Mouse (Mus musculus) layer of hippocampus, adult 6 months (tissue): ENCODE data around the gene Slc16a5. TPM values are rescaled to one million over a fixed set of nuclear protein-coding genes. Genes with fewer than 3 reads are reported as not detected.

Experiments used
- long read RNA-seq, 2 experiments: library from polyadenylated mRNA; unstranded; transcript quantifications; one replicate each; pipeline ENCODE4 v2.0.0; 2019 to 2020
- microRNA-seq: library from miRNA; unstranded; fragments of <30 nt; microRNA quantifications from one replicate; pipeline ENCODE4 v1.2.0, GENCODE M21; 2020
- polyA plus RNA-seq: library from polyadenylated mRNA; unstranded; fragments of <200 nt; fragmentation: Nextera tagmentation; gene quantifications from 2 replicates; pipeline ENCODE4 v1.2.3, GENCODE M21; 2021

Slc16a5 gene
- 0.09 and 0.11 TPM in 2 replicates for polyA plus RNA-seq
- long read RNA-seq, experiment 1 = 0 reads
- long read RNA-seq, experiment 2 = 0 reads

DNA sequence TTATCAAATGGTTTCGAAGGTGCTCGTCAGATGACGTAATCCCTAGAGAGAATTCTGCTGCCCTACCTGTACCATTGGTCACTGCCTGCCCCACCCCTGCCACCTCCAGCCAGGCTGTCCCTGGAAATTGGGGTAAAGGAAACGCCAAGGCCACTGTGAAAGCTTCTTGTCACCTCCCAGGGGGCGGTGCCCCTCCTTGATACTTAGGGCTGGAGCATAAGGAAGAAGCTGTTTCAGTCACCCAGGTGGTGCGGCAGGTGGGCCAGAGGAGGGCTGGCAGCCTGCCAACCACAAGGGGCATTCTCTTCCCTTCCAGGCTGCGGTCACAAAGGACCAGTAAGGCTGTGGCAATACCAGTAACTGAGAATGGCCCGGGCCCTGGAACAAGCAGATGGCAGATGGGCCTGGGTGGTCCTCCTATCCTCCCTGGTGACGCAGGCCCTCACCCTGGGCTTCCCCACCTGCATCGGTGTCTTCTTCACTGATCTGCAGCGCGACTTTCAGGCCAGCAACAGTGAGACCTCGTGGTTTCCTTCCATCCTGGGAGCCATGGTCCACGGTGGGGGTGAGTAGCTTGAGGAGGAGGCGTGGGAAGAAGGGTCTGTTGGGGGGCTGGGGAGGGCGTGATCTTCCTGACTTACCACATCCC, at the start of gene Slc16a5:
Gene Slc16a5 (plus strand): TSS at position 232 of the 649 bp plus-strand sequence.

GRCm38 (mm10) chr11:115419531-115420237, 42.6 kb upstream of the Slc16a5 start, which contains the start of the genes Atp5h and Kctd2:
Atp5h (minus strand) TSS chr11:115419962.
Kctd2 (plus strand) TSS chr11:115420128.

DNA sequence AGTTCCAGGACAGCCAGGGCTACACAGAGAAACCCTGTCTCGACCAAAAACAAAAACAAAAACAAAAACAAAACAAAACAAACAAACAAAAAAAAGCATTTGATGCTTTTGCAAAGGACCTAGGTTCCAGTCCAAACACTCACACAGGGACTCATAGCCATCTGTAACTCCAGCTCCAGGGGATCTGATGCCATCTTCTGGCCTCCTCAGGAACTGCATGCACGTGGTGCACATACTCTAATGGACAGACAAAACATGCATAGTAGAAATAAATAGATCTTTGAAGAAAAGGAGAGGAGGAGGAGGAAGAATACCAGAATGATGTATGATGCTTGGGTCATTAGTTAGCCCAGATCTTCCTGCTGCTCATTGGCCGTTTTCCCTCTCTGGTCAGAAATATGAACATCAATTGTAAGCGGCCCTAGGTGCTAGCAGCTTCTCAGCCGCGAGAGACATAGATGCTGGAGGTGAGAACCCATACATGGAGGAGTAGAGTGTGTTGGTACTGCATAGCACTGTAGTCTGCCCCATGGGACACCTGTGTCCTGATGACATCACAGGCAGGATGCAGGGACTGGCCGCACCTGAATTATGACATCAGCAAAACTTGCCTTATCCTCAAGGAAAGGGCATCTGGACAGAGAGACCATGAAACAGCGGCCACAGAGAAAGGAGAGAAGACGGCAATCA, 22.2 kb upstream of the Slc16a5 start, which contains the start of gene Trim80:
Gene Trim80 (plus strand): TSS at position 640 of the 690 bp plus-strand sequence.

DNA sequence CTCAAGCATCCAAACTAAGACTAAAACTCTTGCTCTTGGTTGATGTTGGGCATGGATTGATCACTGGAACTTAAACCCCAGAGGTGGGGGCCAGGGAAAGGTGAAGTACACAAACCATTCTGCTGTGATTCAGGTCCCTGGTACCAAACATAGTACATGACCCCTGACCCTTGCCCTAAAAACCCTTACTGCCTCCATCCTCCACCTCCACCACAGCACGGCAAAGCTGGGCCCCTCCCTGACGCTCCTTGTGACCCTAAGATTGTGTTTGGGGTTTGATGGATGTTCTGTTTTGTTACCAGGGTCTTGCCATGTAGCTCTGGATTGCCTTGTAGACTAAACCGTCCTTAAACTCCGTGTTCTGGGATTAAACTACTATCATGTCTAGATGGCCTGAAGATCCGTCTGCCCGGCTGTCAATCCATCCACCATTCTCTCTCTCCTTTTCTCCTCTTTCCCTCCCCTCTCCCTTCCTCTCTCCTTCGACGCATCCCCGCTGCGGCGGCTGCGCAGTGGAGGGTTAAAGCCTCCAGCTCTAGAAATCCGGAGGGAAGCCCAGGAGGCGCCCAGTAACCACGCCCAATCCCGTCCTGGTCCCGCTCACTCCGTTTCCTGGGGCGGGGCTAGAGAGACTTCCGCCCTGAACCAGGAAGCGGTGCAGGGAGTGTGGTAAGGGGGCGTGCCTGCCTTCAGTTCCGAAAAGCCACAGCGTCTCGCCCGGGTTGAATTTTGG, 12.9 kb downstream of the Slc16a5 start, which contains the start of gene Armc7:
Gene Armc7 (plus strand): TSS at position 643 of the 733 bp plus-strand sequence.

GRCm38 (mm10) chr11:115491356-115492083, 29.2 kb downstream of the Slc16a5 start, which contains the start of gene Nt5c:
Nt5c (minus strand) TSS chr11:115491862.

GRCm38 (mm10) chr11:115514238-115514663, 52.0 kb downstream of the Slc16a5 start, which contains the start of gene Jpt1:
Jpt1 (minus strand) TSS chr11:115514387.

Small RNA genes lying within 50 kb of the gene (microRNA-seq; reads per million reads assigned to microRNA genes)
- not detected for gene Mir3968

Other genes starting within 250 kb of the Slc16a5 start
- 3.3 and 5.2 TPM in 2 replicates for gene Grin2c, start 195.2 kb upstream of the Slc16a5 start, polyA plus RNA-seq
- gene Fdxr, start 185.4 kb upstream of the Slc16a5 start, polyA plus RNA-seq = 8.5 and 10.7 TPM in 2 replicates
- 1.7 and 1.9 TPM in 2 replicates for gene Fads6, start 164.8 kb upstream of the Slc16a5 start, polyA plus RNA-seq
- gene Otop2, start 155.3 kb upstream of the Slc16a5 start, polyA plus RNA-seq = 0.29 and 0.97 TPM in 2 replicates
- 0.41 and 0.46 TPM in 2 replicates for gene Ush1g, start 140.4 kb upstream of the Slc16a5 start, polyA plus RNA-seq
- 0.08 and 0.11 TPM in 2 replicates for gene Otop3, start 127.7 kb upstream of the Slc16a5 start, polyA plus RNA-seq
- gene Hid1, start 94.7 kb upstream of the Slc16a5 start, polyA plus RNA-seq = 61.2 and 65.4 TPM in 2 replicates
- gene Cdr2l, start 80.6 kb upstream of the Slc16a5 start, polyA plus RNA-seq = 5.2 and 6.9 TPM in 2 replicates
- gene Mrpl58, start 58.7 kb upstream of the Slc16a5 start, polyA plus RNA-seq = 225 and 242 TPM in 2 replicates
- gene Atp5h, start 42.5 kb upstream of the Slc16a5 start, polyA plus RNA-seq = 1,701 and 1,807 TPM in 2 replicates
- gene Kctd2, start 42.3 kb upstream of the Slc16a5 start, polyA plus RNA-seq = 8.3 and 8.7 TPM in 2 replicates
- not detected in 2 replicates for gene Trim80, start 21.9 kb upstream of the Slc16a5 start, polyA plus RNA-seq
- gene Armc7, start 13.2 kb downstream of the Slc16a5 start, polyA plus RNA-seq = 8.2 and 8.9 TPM in 2 replicates
- gene Nt5c, start 29.4 kb downstream of the Slc16a5 start, polyA plus RNA-seq = 133 and 141 TPM in 2 replicates
- gene Jpt1, start 51.9 kb downstream of the Slc16a5 start, polyA plus RNA-seq = 276 and 280 TPM in 2 replicates
- 655 and 748 TPM in 2 replicates for gene Sumo2, start 73.8 kb downstream of the Slc16a5 start, polyA plus RNA-seq
- 24.6 and 24.9 TPM in 2 replicates for gene Nup85, start 102.0 kb downstream of the Slc16a5 start, polyA plus RNA-seq
- 61.1 and 62.2 TPM in 2 replicates for gene Mrps7, start 141.5 kb downstream of the Slc16a5 start, polyA plus RNA-seq
- gene Gga3, start 141.6 kb downstream of the Slc16a5 start, polyA plus RNA-seq = 5.8 and 6.3 TPM in 2 replicates
- 25.6 and 28.9 TPM in 2 replicates for gene Mif4gd, start 150.5 kb downstream of the Slc16a5 start, polyA plus RNA-seq
- 39.1 and 41.4 TPM in 2 replicates for gene Slc25a19, start 165.8 kb downstream of the Slc16a5 start, polyA plus RNA-seq
- gene Grb2, start 246.1 kb downstream of the Slc16a5 start, polyA plus RNA-seq = 18.7 and 19.3 TPM in 2 replicates